Mouse (Mus musculus) intestine, embryonic 14.5 days (tissue): ENCODE data around the gene Slco4c1. TPM values are rescaled to one million over a fixed set of nuclear protein-coding genes. Genes with fewer than 3 reads are reported as not detected.

Source experiments
- ATAC-seq: fragments of 200-750 bp; cut with Nextera tagmentation; replicated peaks from 2 replicates; pipeline ENCODE4 v1.8.0; 2017; ENCODE audit warnings: low read depth, moderate number of reproducible peaks, moderate TSS enrichment, moderate library complexity; ENCODE audit not compliant: low FRiP score, low TSS enrichment
- DNase-seq: peaks from one replicate; pipeline ENCODE4 v3.0.0-alpha.2; 2018; ENCODE audit warnings: low spot score
- H3K27ac ChIP-seq: fragments of 300-500 bp; sonication (generic); 2 replicates; pipeline ENCODE4 v1.5.1; 2014; ENCODE audit warnings: low read depth, mild to moderate bottlenecking, control low read depth
- H3K27me3 ChIP-seq: fragments of 300-500 bp; sonication (generic); replicated peaks from 2 replicates; pipeline ENCODE4 v1.6.1; 2014; ENCODE audit warnings: low read length, control low read depth; ENCODE audit not compliant: control insufficient read depth, insufficient read depth
- H3K36me3 ChIP-seq: fragments of 300-500 bp; sonication (generic); 2 replicates; pipeline ENCODE4 v1.6.1; 2014; ENCODE audit warnings: low read length, control low read depth; ENCODE audit not compliant: control insufficient read depth, insufficient read depth
- H3K4me1 ChIP-seq: fragments of 300-500 bp; sonication (generic); replicated peaks from 2 replicates; pipeline ENCODE4 v1.6.1; 2014; ENCODE audit warnings: low read length, control low read depth, mixed read lengths; ENCODE audit not compliant: control insufficient read depth, insufficient read depth
- H3K4me2 ChIP-seq: fragments of 300-500 bp; sonication (generic); 2 replicates; pipeline ENCODE4 v1.6.1; 2014; ENCODE audit warnings: low read length
- H3K4me3 ChIP-seq: fragments of 300-500 bp; sonication (generic); 2 replicates; pipeline ENCODE4 v1.5.1; 2014; ENCODE audit warnings: low read depth, low read length, control low read depth, mixed read lengths
- H3K9ac ChIP-seq: fragments of 300-500 bp; sonication (generic); 2 replicates; pipeline ENCODE4 v1.6.1; 2014; ENCODE audit warnings: mild to moderate bottlenecking, low read length
- H3K9me3 ChIP-seq: fragments of 300-500 bp; sonication (generic); 2 replicates; pipeline ENCODE4 v1.6.1; 2016; ENCODE audit warnings: low read length, control low read depth; ENCODE audit not compliant: control insufficient read depth
- WGBS: fragments of 180-500 bp; shearing (Covaris S2); extraction: QIAGEN DNeasy Blood & Tissue Kit; methylation state at CpG from one replicate; pipeline ENCODE4 v1.1.7; 2014; 5-methylcytosine and 5-hydroxymethylcytosine counted together
- polyA plus RNA-seq: library from polyadenylated mRNA; unstranded; fragments of >200 nt; fragmentation: Nextera tagmentation; extraction: Ambion mirVana; gene quantifications from 2 replicates; pipeline ENCODE4 v1.2.1, GENCODE M21; 2014

Gene Slco4c1
- polyA plus RNA-seq, 1 experiment from 2014 or later: 0.08 TPM

- 85% methylated on average over 4 of the region's 4 CpGs for WGBS
- H3K27ac ChIP-seq: no peak overlapping the region
- H3K9me3 ChIP-seq: no peaks in the 10 kb centered on the region
- H3K27me3 ChIP-seq: no peaks in the 10 kb centered on the region
- H3K4me3 ChIP-seq: no peak overlapping the region
- H3K9ac ChIP-seq: no peak overlapping the region
- ATAC-seq: no peak
- no peak for DNase-seq
- H3K4me2 ChIP-seq: no peak overlapping the region
- H3K4me1 ChIP-seq: no peaks in the 10 kb centered on the region
- H3K36me3 ChIP-seq: no peaks in the 10 kb centered on the region
Measured at GRCm38 (mm10) chr1:96794690-96795089, 77.3 kb downstream of the Slco4c1 start.

- Histone ChIP-seq H3K9me3 (no peaks in the 10 kb centered on the region), H3K4me2 (no peak overlapping the region), H3K4me3 (no peak overlapping the region), H3K27me3 (no peaks in the 10 kb centered on the region), H3K4me1 (no peaks in the 10 kb centered on the region), H3K9ac (no peak overlapping the region), H3K27ac (no peak overlapping the region), H3K36me3 (no peaks in the 10 kb centered on the region)
- no peak for ATAC-seq
- no peak for DNase-seq
- WGBS: 86% methylated on average over 5 of the region's 5 CpGs
Measured at GRCm38 (mm10) chr1:96794290-96794689, 77.7 kb downstream of the Slco4c1 start.

GRCm38 (mm10) chr1:96789268-96789667 lies 82.7 kb downstream of the Slco4c1 start:
- no peak overlapping the region for H3K4me3 ChIP-seq
- ATAC-seq (no peak), DNase-seq (no peak)
- H3K36me3 ChIP-seq: no peaks in the 10 kb centered on the region
- no peaks in the 10 kb centered on the region for H3K9me3 ChIP-seq
- H3K4me2 ChIP-seq: no peak overlapping the region
- no peaks in the 10 kb centered on the region for H3K4me1 ChIP-seq
- no peaks in the 10 kb centered on the region for H3K27me3 ChIP-seq
- WGBS: 88% methylated on average over 1 of the region's 1 CpGs
- no peak overlapping the region for H3K9ac ChIP-seq
- no peak overlapping the region for H3K27ac ChIP-seq

- WGBS: 91% methylated on average over 4 of the region's 4 CpGs
- Histone ChIP-seq H3K27ac (no peak overlapping the region), H3K4me2 (no peak overlapping the region), H3K27me3 (no peaks in the 10 kb centered on the region), H3K4me1 (no peaks in the 10 kb centered on the region), H3K9ac (no peak overlapping the region), H3K36me3 (no peaks in the 10 kb centered on the region), H3K9me3 (no peaks in the 10 kb centered on the region), H3K4me3 (no peak overlapping the region)
- DNase-seq (no peak), ATAC-seq (no peak)
Measured at GRCm38 (mm10) chr1:96774174-96774573, 97.8 kb downstream of the Slco4c1 start.

- Histone ChIP-seq H3K36me3 (no peaks in the 10 kb centered on the region), H3K27ac (no peak overlapping the region), H3K27me3 (no peaks in the 10 kb centered on the region), H3K4me2 (no peak overlapping the region), H3K4me1 (no peaks in the 10 kb centered on the region), H3K9ac (no peak overlapping the region), H3K9me3 (no peaks in the 10 kb centered on the region), H3K4me3 (no peak overlapping the region)
- ATAC-seq: no peak
- no peak for DNase-seq
- WGBS: 85% methylated on average over 5 of the region's 5 CpGs
Measured at GRCm38 (mm10) chr1:96773712-96774111, 98.3 kb downstream of the Slco4c1 start.

- H3K27me3 ChIP-seq: no peaks in the 10 kb centered on the region
- H3K36me3 ChIP-seq: no peaks in the 10 kb centered on the region
- H3K9me3 ChIP-seq: no peaks in the 10 kb centered on the region
- H3K27ac ChIP-seq: no peak overlapping the region
- H3K9ac ChIP-seq: no peak overlapping the region
- H3K4me2 ChIP-seq: no peak overlapping the region
- H3K4me3 ChIP-seq: no peak overlapping the region
- DNase-seq (no peak), ATAC-seq (no peak)
- WGBS: 75% methylated on average over 1 of the region's 1 CpGs
- H3K4me1 ChIP-seq: no peaks in the 10 kb centered on the region
Measured at GRCm38 (mm10) chr1:96770283-96770682, 101.7 kb downstream of the Slco4c1 start.

GRCm38 (mm10) chr1:96768264-96768663 lies 103.7 kb downstream of the Slco4c1 start:
- Histone ChIP-seq H3K36me3 (no peaks in the 10 kb centered on the region), H3K9me3 (no peaks in the 10 kb centered on the region), H3K9ac (no peak overlapping the region), H3K27ac (no peak overlapping the region), H3K4me2 (no peak overlapping the region), H3K4me1 (no peaks in the 10 kb centered on the region), H3K27me3 (no peaks in the 10 kb centered on the region), H3K4me3 (no peak overlapping the region)
- no peak for ATAC-seq
- DNase-seq: no peak
- WGBS: 7% methylated on average over 4 of the region's 4 CpGs

- H3K4me1 ChIP-seq: no peaks in the 10 kb centered on the region
- no peaks in the 10 kb centered on the region for H3K9me3 ChIP-seq
- H3K27ac ChIP-seq: no peak overlapping the region
- no peak overlapping the region for H3K4me2 ChIP-seq
- H3K36me3 ChIP-seq: no peaks in the 10 kb centered on the region
- 22% methylated on average over 1 of the region's 1 CpGs for WGBS
- H3K9ac ChIP-seq: no peak overlapping the region
- H3K27me3 ChIP-seq: no peaks in the 10 kb centered on the region
- no peak for ATAC-seq
- no peak overlapping the region for H3K4me3 ChIP-seq
- DNase-seq: no peak
Measured at GRCm38 (mm10) chr1:96766535-96766934, 105.4 kb downstream of the Slco4c1 start.
